Mouse (Mus musculus): ENCODE data around the gene Dcaf6.
A peak's percentile ranks its signal among the peaks of the same experiment; 100 is the strongest.
"Not testable (repeated sequence)": the region's sequence is repeated elsewhere in the genome, so short reads cannot be mapped to it uniquely, and the experiment has no call there.

Dcaf6 gene

GRCm38 (mm10) chr1:165396401-165396805 is 63.9 kb downstream of the Dcaf6 start:
- DNase-seq: no peak

GRCm38 (mm10) chr1:165395940-165396339 is 64.3 kb downstream of the Dcaf6 start:
- DNase-seq: no peak

GRCm38 (mm10) chr1:165394836-165395235 is 65.4 kb downstream of the Dcaf6 start:
- DNase-seq: no peak

- no peak for DNase-seq
These were observed 67.2 kb downstream of the Dcaf6 start for GRCm38 (mm10) chr1:165393033-165393432.

GRCm38 (mm10) chr1:165388716-165389115 is 71.6 kb downstream of the Dcaf6 start:
- peak; percentile 25 for DNase-seq

- no peak for DNase-seq
These were observed 73.8 kb downstream of the Dcaf6 start for GRCm38 (mm10) chr1:165386525-165386923.

GRCm38 (mm10) chr1:165385810-165386524 is 74.3 kb downstream of the Dcaf6 start:
- DNase-seq: no peak

- DNase-seq: no peak
These were observed 86.4 kb downstream of the Dcaf6 start for GRCm38 (mm10) chr1:165373839-165374238.

- peak; percentile 42 for DNase-seq
These were observed 89.3 kb downstream of the Dcaf6 start for GRCm38 (mm10) chr1:165370990-165371389.

- no peak for DNase-seq
These were observed 95.2 kb downstream of the Dcaf6 start for GRCm38 (mm10) chr1:165365057-165365456.

- DNase-seq: no peak
These were observed 97.0 kb downstream of the Dcaf6 start for GRCm38 (mm10) chr1:165363271-165363670.

- no peak for DNase-seq
These were observed 103.9 kb downstream of the Dcaf6 start for GRCm38 (mm10) chr1:165356347-165356746.

GRCm38 (mm10) chr1:165348627-165349026 is 111.6 kb downstream of the Dcaf6 start:
- peak; percentile 33 for DNase-seq

- no peak for DNase-seq
These were observed 115.8 kb downstream of the Dcaf6 start for GRCm38 (mm10) chr1:165344453-165344852.

GRCm38 (mm10) chr1:165342126-165342525 is 118.1 kb downstream of the Dcaf6 start:
- peak; percentile 18 for DNase-seq

- no peak for DNase-seq
These were observed 127.5 kb downstream of the Dcaf6 start for GRCm38 (mm10) chr1:165332797-165333196.

GRCm38 (mm10) chr1:165330859-165331258 is 129.4 kb downstream of the Dcaf6 start:
- no peak for DNase-seq

GRCm38 (mm10) chr1:165328384-165329289 is 131.6 kb downstream of the Dcaf6 start:
- not testable (repeated sequence) for DNase-seq

GRCm38 (mm10) chr1:165327831-165328230 is 132.4 kb downstream of the Dcaf6 start:
- DNase-seq: no peak

GRCm38 (mm10) chr1:165327370-165327769 is 132.9 kb downstream of the Dcaf6 start:
- DNase-seq: no peak

- DNase-seq: no peak
These were observed 137.3 kb downstream of the Dcaf6 start for GRCm38 (mm10) chr1:165322934-165323333.

- DNase-seq: no peak
These were observed 138.4 kb downstream of the Dcaf6 start for GRCm38 (mm10) chr1:165321891-165322290.

- DNase-seq: no peak
These were observed 138.8 kb downstream of the Dcaf6 start for GRCm38 (mm10) chr1:165321393-165321861.

Measured in kidney, adult 11 months (tissue).